7 mouse cellular contexts compared by ENCODE assay signal in genomic region chr2:170132716-170133092, GRCm38 (mm10). TPM values are rescaled to one million over a fixed set of nuclear protein-coding genes. Genes with fewer than 3 reads are reported as not detected.
A peak's percentile ranks its signal among the peaks of the same experiment; 100 is the strongest.
DNase-seq lines count a peak whose midpoint lies in the region; ATAC-seq lines count a peak whose summit lies in the region.

No protein-coding gene starts in this region.

- H3K4me1 ChIP-seq in megakaryocyte, embryonic 14.5 days: peaks cover 60% of the 10 kb centered on the region
- H3K4me1 ChIP-seq in forebrain, embryonic 13.5 days: peaks cover 52% of the 10 kb centered on the region
- peaks cover 48% of the 10 kb centered on the region for H3K4me1 ChIP-seq in limb, embryonic 13.5 days
- H3K4me1 ChIP-seq in stomach, embryonic 15.5 days: peaks cover 33% of the 10 kb centered on the region

- H3K9ac ChIP-seq in forebrain, embryonic 13.5 days: peak overlapping the region; percentile 51
- H3K9ac ChIP-seq in limb, embryonic 13.5 days: peak overlapping the region; percentile 60
- H3K9ac ChIP-seq in stomach, embryonic 15.5 days: no peak overlapping the region

- H3K9me3 ChIP-seq in megakaryocyte, embryonic 14.5 days: no peaks in the 10 kb centered on the region
- no peaks in the 10 kb centered on the region for H3K9me3 ChIP-seq in forebrain, embryonic 13.5 days (replicated peaks)
- no peaks in the 10 kb centered on the region for H3K9me3 ChIP-seq in limb, embryonic 13.5 days
- H3K9me3 ChIP-seq in stomach, embryonic 15.5 days: no peaks in the 10 kb centered on the region

- no peak for DNase-seq in layer of hippocampus, adult 8-10 months (ENCODE audit: low spot score in 2 of 2)

- peak overlapping the region; percentile 96 for H3K4me3 ChIP-seq in megakaryocyte, embryonic 14.5 days (replicated peaks)
- H3K4me3 ChIP-seq in forebrain, embryonic 13.5 days: peak overlapping the region; percentile 86
- H3K4me3 ChIP-seq in limb, embryonic 13.5 days: peak overlapping the region; percentile 50
- peak overlapping the region; percentile 46 for H3K4me3 ChIP-seq in stomach, embryonic 15.5 days (replicated peaks)

- H3K36me3 ChIP-seq in megakaryocyte, embryonic 14.5 days (replicated peaks; ENCODE audit: low read length): no peaks in the 10 kb centered on the region
- H3K36me3 ChIP-seq in forebrain, embryonic 13.5 days (ENCODE audit: poor library complexity, severe bottlenecking): no peaks in the 10 kb centered on the region
- no peaks in the 10 kb centered on the region for H3K36me3 ChIP-seq in limb, embryonic 13.5 days
- H3K36me3 ChIP-seq in stomach, embryonic 15.5 days: no peaks in the 10 kb centered on the region

- WGBS in forebrain, embryonic 13.5 days: 0% methylated on average over 3 of the region's 3 CpGs
- 1% methylated on average over 3 of the region's 3 CpGs for WGBS in limb, embryonic 13.5 days
- WGBS in stomach, embryonic 15.5 days: 0% methylated on average over 3 of the region's 3 CpGs

- ATAC-seq in megakaryocyte, adult 5-6 weeks (ENCODE audit: poor library complexity, severe bottlenecking): no peak
- ATAC-seq in forebrain, embryonic 13.5 days: no peak
- ATAC-seq in limb, embryonic 13.5 days (ENCODE audit: low FRiP score, low read depth): no peak
- ATAC-seq in stomach, embryonic 15.5 days (ENCODE audit: insufficient read depth, low FRiP score, low read depth): no peak
- no peak for ATAC-seq in frontal cortex, adult (ENCODE audit: low TSS enrichment)

- H3K27ac ChIP-seq in forebrain, embryonic 13.5 days: peak overlapping the region; percentile 58
- H3K27ac ChIP-seq in limb, embryonic 13.5 days: peak overlapping the region; percentile 72; the same call in 1 of the 2 replicates
- peak overlapping the region; percentile 95 for H3K27ac ChIP-seq in stomach, embryonic 15.5 days

- no peaks in the 10 kb centered on the region for H3K27me3 ChIP-seq in megakaryocyte, embryonic 14.5 days (replicated peaks)
- 0 out of 2 replicates have a peak, but pooled peaks cover 3% of the 10 kb centered on the region for H3K27me3 ChIP-seq in forebrain, embryonic 13.5 days
- no peaks in the 10 kb centered on the region for H3K27me3 ChIP-seq in limb, embryonic 13.5 days
- H3K27me3 ChIP-seq in stomach, embryonic 15.5 days (replicated peaks): no peaks in the 10 kb centered on the region

- peak overlapping the region; percentile 74 for H3K4me2 ChIP-seq in forebrain, embryonic 13.5 days
- peak overlapping the region; percentile 76 for H3K4me2 ChIP-seq in limb, embryonic 13.5 days (replicated peaks)
- peak overlapping the region; percentile 56 for H3K4me2 ChIP-seq in stomach, embryonic 15.5 days

RNA-seq across cellular contexts. Expression of gene Zfp217, which starts 15.2 kb away (rescaled TPM):
- 1.8 and 3.0 TPM in 2 replicates for polyA plus RNA-seq in megakaryocyte, embryonic 14.5 days (2012; ENCODE audit: insufficient read depth, low replicate concordance)
- total RNA-seq in megakaryocyte, adult 5-6 weeks (2015): 40.4 and 52.3 TPM in 2 replicates
- 50.9 and 62.5 TPM in 2 replicates for total RNA-seq in megakaryocyte, adult 5-6 weeks (2017)
- 2.5 and 2.6 TPM in 2 replicates for polyA plus RNA-seq in forebrain, embryonic 13.5 days (2015; fragmentation: Nextera tagmentation; extraction: Ambion mirVana)
- polyA plus RNA-seq in limb, embryonic 13.5 days (2015; fragmentation: Nextera tagmentation; extraction: Ambion mirVana): 4.5 and 4.6 TPM in 2 replicates
- polyA plus RNA-seq in stomach, embryonic 15.5 days (2015; fragmentation: Nextera tagmentation; extraction: Ambion mirVana): 3.9 and 4.0 TPM in 2 replicates
- 1 to 10 TPM; 3.2 to 5.3 (median 4.5) TPM for total RNA-seq in layer of hippocampus, adult 8-10 months (2022)

Comparison
In these comparisons a context has a peak if more than half of its experiments do, and no peak if none do; other contexts are left out.
1. H3K4me3 ChIP-seq: peak in every context shown above with its lines; median percentile 96 in megakaryocyte, embryonic 14.5 days; 86 in forebrain, embryonic 13.5 days; 50 in limb, embryonic 13.5 days; 46 in stomach, embryonic 15.5 days.